Mouse (Mus musculus) olfactory bulb, adult 2 months (tissue): ENCODE results near the gene Lhfp.

ENCODE experiments used
- CTCF ChIP-seq: fragments of 200-500 bp; IDR thresholded peaks from 2 replicates; pipeline ENCODE4 v1.5.1; 2012; ENCODE audit warnings: low read depth, mild to moderate bottlenecking, low read length, moderate library complexity; ENCODE audit not compliant: insufficient read depth
- POLR2A ChIP-seq: fragments of 200-500 bp; IDR thresholded peaks from 2 replicates; pipeline ENCODE4 v1.6.1; 2012; ENCODE audit warnings: mild to moderate bottlenecking, low read depth, low read length, moderate library complexity; ENCODE audit not compliant: insufficient read depth

DNA sequence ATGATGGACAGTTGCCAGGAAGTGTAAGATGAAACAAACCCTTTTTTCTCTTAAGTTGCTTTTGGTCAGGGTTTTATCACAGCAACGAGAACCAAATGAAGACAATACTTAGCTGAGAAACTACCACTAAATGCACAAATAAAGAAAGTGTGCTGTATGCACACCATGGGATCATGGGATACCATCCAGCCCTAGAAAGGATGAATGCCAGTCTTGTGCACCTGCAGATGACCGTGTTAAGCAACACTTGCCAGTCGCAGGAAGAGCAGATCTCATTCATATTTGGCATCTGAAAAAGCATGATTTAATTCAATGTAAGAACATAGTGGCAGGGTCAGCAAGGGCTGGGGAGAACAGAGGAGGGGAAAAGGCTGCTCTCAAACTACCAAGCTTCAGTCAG lies 107.4 kb downstream of the Lhfp start:
- TF ChIP-seq CTCF (no peak), POLR2A (no peak)
